Mouse (Mus musculus) embryonic facial prominence, embryonic 10.5 days (tissue): ENCODE results near the gene Ciao2a. TPM values are rescaled to one million over a fixed set of nuclear protein-coding genes. Genes with fewer than 3 reads are reported as not detected.

ENCODE experiments used
- DNase-seq: peaks from one replicate; pipeline ENCODE4 v3.0.0-alpha.2; 2017; ENCODE audit warnings: low spot score
- H3K27ac ChIP-seq: fragments of 300-500 bp; sonication (generic); replicated peaks from 2 replicates; pipeline ENCODE4 v1.5.1; 2016; ENCODE audit warnings: mild to moderate bottlenecking
- H3K27me3 ChIP-seq: fragments of 300-500 bp; sonication (generic); replicated peaks from 2 replicates; pipeline ENCODE4 v1.6.1; 2016; ENCODE audit warnings: low read depth, mild to moderate bottlenecking; ENCODE audit not compliant: poor library complexity, severe bottlenecking
- H3K36me3 ChIP-seq: fragments of 300-500 bp; sonication (generic); replicated peaks from 2 replicates; pipeline ENCODE4 v1.6.1; 2016; ENCODE audit warnings: mild to moderate bottlenecking, moderate library complexity
- H3K4me1 ChIP-seq: fragments of 300-500 bp; sonication (generic); 2 replicates; pipeline ENCODE4 v1.6.1; 2016
- H3K4me3 ChIP-seq: fragments of 300-500 bp; sonication (generic); 2 replicates; pipeline ENCODE4 v1.5.1; 2016; ENCODE audit warnings: mild to moderate bottlenecking, moderate library complexity
- H3K9me3 ChIP-seq: fragments of 300-500 bp; sonication (generic); 2 replicates; pipeline ENCODE4 v1.6.1; 2016; ENCODE audit warnings: mild to moderate bottlenecking
- WGBS: fragments of 180-500 bp; shearing (Covaris S2); methylation state at CpG from one replicate; pipeline ENCODE4 v1.1.7; 2016; 5-methylcytosine and 5-hydroxymethylcytosine counted together
- polyA plus RNA-seq: library from polyadenylated mRNA; unstranded; fragments of >200 nt; fragmentation: Nextera tagmentation; extraction: Ambion mirVana; gene quantifications from 2 replicates; pipeline ENCODE4 v1.2.1, GENCODE M21; 2016

Gene Ciao2a
- polyA plus RNA-seq, 1 experiment from 2014 or later: 159 TPM

GRCm38 (mm10) chr9:66174985-66175384, 48.6 kb downstream of the Ciao2a start:
- no peak for DNase-seq
- 88% methylated on average over 3 of the region's 3 CpGs for WGBS
- no peaks in the 10 kb centered on the region for H3K36me3 ChIP-seq

DNA sequence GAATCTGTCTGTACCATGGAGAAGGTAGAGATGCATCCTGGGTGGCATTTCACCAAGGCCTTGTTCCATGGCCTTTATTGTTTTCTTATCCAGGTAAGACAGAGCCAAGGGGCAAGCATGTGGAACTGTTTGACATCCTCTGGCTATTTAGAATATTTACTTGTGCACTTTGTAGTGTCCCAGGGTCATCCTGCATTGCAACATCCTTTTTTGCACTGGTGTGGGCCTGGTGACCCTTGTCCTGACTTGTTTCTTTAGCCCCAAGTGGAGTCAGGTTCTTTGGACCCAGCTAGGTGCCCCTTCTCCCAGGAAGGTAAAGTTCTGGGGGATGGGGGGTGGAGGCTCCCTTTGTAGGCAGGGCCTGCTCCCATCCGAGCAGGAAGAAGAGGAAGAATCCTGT, 51.6 kb downstream of the Ciao2a start:
- Histone ChIP-seq H3K27ac (no peak overlapping the region), H3K4me3 (no peak overlapping the region), H3K4me1 (peaks cover 22% of the 10 kb centered on the region), H3K36me3 (no peaks in the 10 kb centered on the region), H3K9me3 (no peaks in the 10 kb centered on the region), H3K27me3 (no peaks in the 10 kb centered on the region)
- no peak for DNase-seq
- 23% methylated on average over 1 of the region's 1 CpGs for WGBS

More at GRCm38 (mm10) chr9:66174985-66175384, 48.6 kb downstream of the Ciao2a start:
- Histone ChIP-seq H3K9me3 (no peaks in the 10 kb centered on the region), H3K4me1 (peaks cover 20% of the 10 kb centered on the region), H3K27ac (no peak overlapping the region), H3K27me3 (no peaks in the 10 kb centered on the region), H3K4me3 (no peak overlapping the region)

GRCm38 (mm10) chr9:66179795-66180194, 53.4 kb downstream of the Ciao2a start:
- WGBS: 90% methylated on average over 6 of the region's 6 CpGs
- no peaks in the 10 kb centered on the region for H3K9me3 ChIP-seq
- H3K4me3 ChIP-seq: no peak overlapping the region
- H3K36me3 ChIP-seq: no peaks in the 10 kb centered on the region
- no peaks in the 10 kb centered on the region for H3K27me3 ChIP-seq
- no peak for DNase-seq
- peaks cover 22% of the 10 kb centered on the region for H3K4me1 ChIP-seq
- H3K27ac ChIP-seq: no peak overlapping the region

GRCm38 (mm10) chr9:66181126-66181825, 54.9 kb downstream of the Ciao2a start:
- H3K4me3 ChIP-seq: no peak overlapping the region
- H3K27me3 ChIP-seq: no peaks in the 10 kb centered on the region
- H3K36me3 ChIP-seq: no peaks in the 10 kb centered on the region
- 83% methylated on average over 4 of the region's 4 CpGs for WGBS
- H3K4me1 ChIP-seq: peaks cover 23% of the 10 kb centered on the region
- H3K9me3 ChIP-seq: no peaks in the 10 kb centered on the region
- peak; percentile 61 for DNase-seq
- H3K27ac ChIP-seq: peak overlapping the region; percentile 66

- DNase-seq: no peak
- H3K4me3 ChIP-seq: no peak overlapping the region
- peak overlapping the region; percentile 66 for H3K27ac ChIP-seq
- WGBS: 66% methylated on average over 11 of the region's 11 CpGs
- H3K4me1 ChIP-seq: peaks cover 29% of the 10 kb centered on the region
- H3K9me3 ChIP-seq: no peaks in the 10 kb centered on the region
- H3K27me3 ChIP-seq: no peaks in the 10 kb centered on the region
- no peaks in the 10 kb centered on the region for H3K36me3 ChIP-seq
Observed at GRCm38 (mm10) chr9:66181826-66182678, 55.6 kb downstream of the Ciao2a start.

GRCm38 (mm10) chr9:66182679-66182993, 56.2 kb downstream of the Ciao2a start:
- Histone ChIP-seq H3K27me3 (no peaks in the 10 kb centered on the region), H3K36me3 (no peaks in the 10 kb centered on the region), H3K4me3 (no peak overlapping the region), H3K9me3 (no peaks in the 10 kb centered on the region), H3K27ac (peak overlapping the region; percentile 66; the same call in 1 of the 2 replicates), H3K4me1 (peaks cover 29% of the 10 kb centered on the region)
- DNase-seq: no peak
- WGBS: 77% methylated on average over 3 of the region's 3 CpGs

GRCm38 (mm10) chr9:66183023-66183422, 56.6 kb downstream of the Ciao2a start:
- DNase-seq: no peak
- Histone ChIP-seq H3K27me3 (no peaks in the 10 kb centered on the region), H3K36me3 (no peaks in the 10 kb centered on the region), H3K27ac (no peak overlapping the region), H3K9me3 (no peaks in the 10 kb centered on the region), H3K4me3 (no peak overlapping the region), H3K4me1 (peaks cover 29% of the 10 kb centered on the region)
- 82% methylated on average over 3 of the region's 3 CpGs for WGBS

DNA sequence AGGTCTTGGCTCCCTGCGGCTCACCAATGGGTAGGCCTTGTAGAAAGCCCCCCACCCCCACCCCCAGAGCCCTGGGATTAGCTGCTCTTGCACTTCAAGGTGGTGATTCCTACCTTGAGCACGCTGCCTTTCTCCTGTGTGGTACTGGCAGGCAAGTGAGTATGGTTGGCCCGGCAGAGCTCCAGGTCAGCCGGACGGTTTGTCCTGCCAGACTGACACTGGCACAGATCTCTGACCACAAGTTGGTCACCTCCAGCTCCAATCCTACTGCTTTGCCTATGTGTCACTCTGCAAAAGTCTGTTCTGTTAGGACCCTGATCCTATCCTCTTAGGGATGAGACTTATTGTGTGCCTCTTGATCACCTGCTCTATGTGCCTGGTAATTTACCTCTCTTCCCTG, 58.2 kb downstream of the Ciao2a start:
- Histone ChIP-seq H3K27ac (no peak overlapping the region), H3K27me3 (no peaks in the 10 kb centered on the region), H3K4me1 (peaks cover 32% of the 10 kb centered on the region), H3K9me3 (no peaks in the 10 kb centered on the region), H3K36me3 (no peaks in the 10 kb centered on the region), H3K4me3 (no peak overlapping the region)
- 62% methylated on average over 5 of the region's 5 CpGs for WGBS
- no peak for DNase-seq

DNA sequence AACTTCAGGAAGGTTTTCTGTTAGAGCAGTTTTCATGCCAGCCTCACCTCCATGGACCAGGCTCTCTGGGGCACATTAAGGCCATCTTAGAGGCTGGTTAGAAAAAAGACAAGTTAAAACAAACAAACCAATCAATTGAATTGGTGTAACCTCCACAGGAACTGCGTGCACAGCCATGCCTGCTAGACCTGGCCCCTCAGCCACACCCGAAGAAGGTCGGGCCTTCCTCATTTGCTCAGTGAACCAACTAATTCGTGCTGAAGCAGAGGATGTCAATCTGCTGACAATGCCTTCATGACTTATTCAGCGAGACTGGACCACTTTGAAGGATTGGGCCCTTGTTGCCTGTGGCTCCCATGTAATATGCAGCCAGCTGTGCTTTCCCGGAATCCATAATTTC, 60.0 kb downstream of the Ciao2a start:
- no peak overlapping the region for H3K4me3 ChIP-seq
- peak; percentile 17 for DNase-seq
- H3K9me3 ChIP-seq: no peaks in the 10 kb centered on the region
- peaks cover 23% of the 10 kb centered on the region for H3K4me1 ChIP-seq
- no peaks in the 10 kb centered on the region for H3K27me3 ChIP-seq
- WGBS: 38% methylated on average over 6 of the region's 6 CpGs
- no peaks in the 10 kb centered on the region for H3K36me3 ChIP-seq
- H3K27ac ChIP-seq: no peak overlapping the region

Other genes starting within 250 kb of the Ciao2a start
- 345 and 346 TPM in 2 replicates for gene Pclaf, start 236.4 kb upstream of the Ciao2a start, polyA plus RNA-seq
- 31.7 and 34.1 TPM in 2 replicates for gene Trip4, start 217.8 kb upstream of the Ciao2a start, polyA plus RNA-seq
- gene Csnk1g1, start 217.7 kb upstream of the Ciao2a start, polyA plus RNA-seq: 18.7 and 19.4 TPM in 2 replicates
- gene Ppib, start 66.4 kb upstream of the Ciao2a start, polyA plus RNA-seq: 471 and 486 TPM in 2 replicates
- gene Snx22, start 56.9 kb upstream of the Ciao2a start, polyA plus RNA-seq: 3.6 and 3.7 TPM in 2 replicates
- gene Snx1, start within 50 bp of the Ciao2a start, polyA plus RNA-seq: 124 and 129 TPM in 2 replicates
- 5.3 and 5.8 TPM in 2 replicates for gene Dapk2, start 31.6 kb downstream of the Ciao2a start, polyA plus RNA-seq
- 25.7 and 27.2 TPM in 2 replicates for gene Herc1, start 223.8 kb downstream of the Ciao2a start, polyA plus RNA-seq